In genomic region chr6:8957529-8957887, GRCm38 (mm10) we compare ENCODE assay signal across 7 mouse cellular contexts. TPM values are rescaled to one million over a fixed set of nuclear protein-coding genes. Genes with fewer than 3 reads are reported as not detected.
DNase-seq lines count a peak whose midpoint lies in the region; ATAC-seq and TF ChIP-seq lines count a peak whose summit lies in the region.

No protein-coding gene starts in this region.

- H3K4me2 ChIP-seq in hindbrain, embryonic 12.5 days (replicated peaks) = peak overlapping the region; percentile 54
- no peak overlapping the region for H3K4me2 ChIP-seq in liver, embryonic 13.5 days
- no peak overlapping the region for H3K4me2 ChIP-seq in stomach, postnatal 0 days (replicated peaks; ENCODE audit: low read depth)

- WGBS in hindbrain, embryonic 12.5 days = 0% methylated on average over 15 of the region's 15 CpGs
- WGBS in liver, embryonic 13.5 days (ENCODE audit: insufficient replicate concordance) = 1% methylated on average over 15 of the region's 15 CpGs
- WGBS in stomach, postnatal 0 days = 1% methylated on average over 15 of the region's 15 CpGs

- H3K36me3 ChIP-seq in hindbrain, embryonic 12.5 days = no peaks in the 10 kb centered on the region
- no peaks in the 10 kb centered on the region for H3K36me3 ChIP-seq in liver, embryonic 13.5 days
- no peaks in the 10 kb centered on the region for H3K36me3 ChIP-seq in stomach, postnatal 0 days (ENCODE audit: control insufficient read depth, insufficient read depth, low read length)

- peak overlapping the region; percentile 24; the same call in 1 of the 2 replicates for H3K4me3 ChIP-seq in hindbrain, embryonic 12.5 days
- no peak overlapping the region for H3K4me3 ChIP-seq in liver, embryonic 13.5 days (replicated peaks)
- H3K4me3 ChIP-seq in stomach, postnatal 0 days (ENCODE audit: low read depth, low read length) = no peak overlapping the region

- no peak for TF ChIP-seq CTCF in stomach, postnatal 0 days (IDR thresholded peaks at IDR 0.05; ENCODE audit: low read depth)

- ATAC-seq in hindbrain, embryonic 12.5 days (ENCODE audit: low FRiP score) = peak; percentile 29
- ATAC-seq in liver, embryonic 13.5 days (ENCODE audit: low read depth) = no peak
- no peak for ATAC-seq in stomach, postnatal 0 days (ENCODE audit: low FRiP score, low TSS enrichment)

- peaks cover 19% of the 10 kb centered on the region for H3K4me1 ChIP-seq in hindbrain, embryonic 12.5 days
- H3K4me1 ChIP-seq in liver, embryonic 13.5 days (replicated peaks) = no peaks in the 10 kb centered on the region
- H3K4me1 ChIP-seq in stomach, postnatal 0 days (replicated peaks; ENCODE audit: control insufficient read depth, insufficient read depth) = no peaks in the 10 kb centered on the region

- H3K9ac ChIP-seq in hindbrain, embryonic 12.5 days = no peak overlapping the region
- no peak overlapping the region for H3K9ac ChIP-seq in liver, embryonic 13.5 days
- no peak overlapping the region for H3K9ac ChIP-seq in stomach, postnatal 0 days (ENCODE audit: low read length)

- peaks cover 59% of the 10 kb centered on the region for H3K27me3 ChIP-seq in hindbrain, embryonic 12.5 days
- H3K27me3 ChIP-seq in liver, embryonic 13.5 days = peaks cover 63% of the 10 kb centered on the region
- peaks cover 10% of the 10 kb centered on the region; the same call in 1 of the 2 replicates for H3K27me3 ChIP-seq in stomach, postnatal 0 days (ENCODE audit: control insufficient read depth, insufficient read depth, low read length)

- H3K9me3 ChIP-seq in hindbrain, embryonic 12.5 days (replicated peaks) = no peaks in the 10 kb centered on the region
- H3K9me3 ChIP-seq in liver, embryonic 13.5 days (replicated peaks) = no peaks in the 10 kb centered on the region
- H3K9me3 ChIP-seq in stomach, postnatal 0 days (ENCODE audit: control insufficient read depth, low read length) = no peaks in the 10 kb centered on the region

- peak; percentile 15 for DNase-seq in right cerebral cortex, postnatal 14 days
- DNase-seq in right cerebral cortex, adult 18-20 months = no peak
- DNase-seq in embryo, embryonic 11 days = peak; percentile 81
- DNase-seq in liver, embryonic 13.5 days = peak; percentile 4
- DNase-seq in stomach, postnatal 0 days (ENCODE audit: low spot score) = peak; percentile 62
- no peak for DNase-seq in thymus, postnatal 14 days

- H3K27ac ChIP-seq in hindbrain, embryonic 12.5 days = no peak overlapping the region
- no peak overlapping the region for H3K27ac ChIP-seq in liver, embryonic 13.5 days
- no peak overlapping the region for H3K27ac ChIP-seq in stomach, postnatal 0 days (replicated peaks)

- TF ChIP-seq EP300 in stomach, postnatal 0 days (optimal IDR thresholded peaks at IDR 0.05) = no peak

RNA-seq across cellular contexts. Expression of gene Nxph1, which starts 9.3 kb away (rescaled TPM):
- 22.5 and 27.0 TPM in 2 replicates for polyA plus RNA-seq in hindbrain, embryonic 12.5 days (2016; fragmentation: Nextera tagmentation; extraction: Ambion mirVana)
- 0.07 and 0.08 TPM in 2 replicates for polyA plus RNA-seq in liver, embryonic 13.5 days (2015; fragmentation: Nextera tagmentation; extraction: Ambion mirVana)
- polyA plus RNA-seq in stomach, postnatal 0 days (2015; fragmentation: Nextera tagmentation; extraction: Ambion mirVana) = 0.28 and 0.42 TPM in 2 replicates

Comparison
In these comparisons a context has a peak if more than half of its experiments do, and no peak if none do; other contexts are left out.
1. DNase-seq: peak in right cerebral cortex, postnatal 14 days (single experiment), embryo, embryonic 11 days (single experiment), liver, embryonic 13.5 days (single experiment) and stomach, postnatal 0 days (single experiment); none in right cerebral cortex, adult 18-20 months (single experiment) and thymus, postnatal 14 days (single experiment).
2. RNA of gene Nxph1, which starts 9.3 kb away (polyA plus RNA-seq): 22.5 to 27.0 TPM in hindbrain, embryonic 12.5 days; 0.28 to 0.42 TPM in stomach, postnatal 0 days and 0.07 to 0.08 TPM in liver, embryonic 13.5 days; every median in the first group is over 10 times any median in the second.